Mouse (Mus musculus) CH12.LX (cell line): ENCODE results near the gene Col10a1. TPM values are rescaled to one million over a fixed set of nuclear protein-coding genes. Genes with fewer than 3 reads are reported as not detected.
"Not testable (repeated sequence)": the region's sequence is repeated elsewhere in the genome, so short reads cannot be mapped to it uniquely, and the experiment has no call there.

Experiments used
- DNase-seq: peaks from one replicate; pipeline ENCODE4 v3.0.0-alpha.2; 2013; ENCODE audit errors: extremely low read depth
- H3K27ac ChIP-seq: 2 replicates; pipeline ENCODE4 v1.5.1; 2012; ENCODE audit warnings: low read depth, mild to moderate bottlenecking, control low read depth, moderate library complexity; ENCODE audit not compliant: insufficient read depth
- H3K27me3 ChIP-seq: replicated peaks from 2 replicates; pipeline ENCODE3; 2012; ENCODE audit warnings: inconsistent platforms
- H3K36me3 ChIP-seq, 2 experiments: replicated peaks in 1 of 2; 2 replicates each; pipeline versions ENCODE3 to v1.6.1; 2012; ENCODE audit warnings: inconsistent platforms in 1 of 2, low read length in 1 of 2, mild to moderate bottlenecking in 1 of 2, mixed read lengths in 1 of 2, moderate library complexity in 1 of 2; ENCODE audit not compliant: control insufficient read depth in 1 of 2, insufficient read depth in 1 of 2
- H3K4me1 ChIP-seq, 2 experiments: 2 replicates each; pipeline ENCODE4 v1.6.1; 2012; ENCODE audit warnings: inconsistent platforms in 1 of 2, moderate library complexity in 1 of 2; ENCODE audit not compliant: insufficient read depth in 2 of 2, control insufficient read depth in 1 of 2
- H3K4me2 ChIP-seq: 2 replicates; pipeline ENCODE4 v1.6.1; 2012; ENCODE audit warnings: low read depth, mild to moderate bottlenecking, control low read depth; ENCODE audit not compliant: poor library complexity, insufficient read depth, severe bottlenecking
- H3K4me3 ChIP-seq, 3 experiments: fragments of 150-350 bp in 1 of 3; sonication (generic) in 1 of 3; replicated peaks in 1 of 3; 2 replicates each; pipeline versions ENCODE3 to v1.5.1; 2011 to 2012; ENCODE audit warnings: low read depth in 2 of 3, low read length in 2 of 3, mild to moderate bottlenecking in 2 of 3, moderate library complexity in 2 of 3, control low read depth in 1 of 3, improper control_type of control experiment in 1 of 3, inconsistent platforms in 1 of 3, mixed read lengths in 1 of 3; ENCODE audit not compliant: poor library complexity in 1 of 3
- H3K79me2 ChIP-seq: replicated peaks from 2 replicates; pipeline ENCODE4 v1.6.1; 2012; ENCODE audit warnings: mild to moderate bottlenecking, moderate library complexity; ENCODE audit not compliant: control insufficient read depth, poor library complexity, insufficient read depth, severe bottlenecking; ENCODE audit errors: extremely low read depth
- H3K9ac ChIP-seq: 2 replicates; pipeline ENCODE4 v1.6.1; 2012; ENCODE audit warnings: low read depth, mild to moderate bottlenecking, control low read depth, moderate library complexity; ENCODE audit not compliant: insufficient read depth
- H3K9me3 ChIP-seq: replicated peaks from 2 replicates; pipeline ENCODE3; 2012; ENCODE audit warnings: low read length, inconsistent platforms, mixed read lengths
- BHLHE40 ChIP-seq: IDR thresholded peaks from 2 replicates; pipeline ENCODE4 v1.6.1; 2011; ENCODE audit warnings: mild to moderate bottlenecking, low read depth, low read length, improper control_type of control experiment
- CHD1 ChIP-seq: IDR thresholded peaks from 2 replicates; pipeline ENCODE4 v1.6.1; 2012; ENCODE audit warnings: low read depth, low read length, improper control_type of control experiment, inconsistent platforms
- CTCF ChIP-seq, 2 experiments: IDR thresholded peaks in 1 of 2; conservative IDR thresholded peaks in 1 of 2; 2 replicates each; pipeline ENCODE4 v1.5.1; 2011 to 2012; ENCODE audit warnings: low read depth in 2 of 2, low read length in 2 of 2, improper control_type of control experiment in 1 of 2, inconsistent platforms in 1 of 2, mild to moderate bottlenecking in 1 of 2, moderate library complexity in 1 of 2
- E2F4 ChIP-seq: IDR thresholded peaks from 2 replicates; pipeline ENCODE4 v1.6.1; 2011; ENCODE audit warnings: low read depth, low read length, improper control_type of control experiment; ENCODE audit not compliant: insufficient replicate concordance
- ELF1 ChIP-seq: IDR thresholded peaks from 2 replicates; pipeline ENCODE4 v1.6.1; 2014; ENCODE audit warnings: low read depth, mild to moderate bottlenecking, inconsistent platforms, low read length, improper control_type of control experiment
- ETS1 ChIP-seq: conservative IDR thresholded peaks from 2 replicates; pipeline ENCODE4 v1.6.1; 2012; ENCODE audit warnings: low read depth, mild to moderate bottlenecking, inconsistent platforms, low read length, improper control_type of control experiment, moderate library complexity
- GABPA ChIP-seq: IDR thresholded peaks from 2 replicates; pipeline ENCODE4 v1.6.1; 2012; ENCODE audit warnings: low read depth, low read length, improper control_type of control experiment, inconsistent platforms; ENCODE audit not compliant: insufficient replicate concordance
- HCFC1 ChIP-seq: IDR thresholded peaks from 2 replicates; pipeline ENCODE4 v1.6.1; 2012; ENCODE audit warnings: low read depth, mild to moderate bottlenecking, inconsistent platforms, low read length, improper control_type of control experiment
- IRF4 ChIP-seq: IDR thresholded peaks from 2 replicates; pipeline ENCODE4 v1.6.1; 2014; ENCODE audit warnings: low read depth, mild to moderate bottlenecking, inconsistent platforms, low read length, improper control_type of control experiment
- JUN ChIP-seq: IDR thresholded peaks from 2 replicates; pipeline ENCODE4 v1.6.1; 2011; ENCODE audit warnings: low read depth, mild to moderate bottlenecking, low read length, improper control_type of control experiment, moderate library complexity; ENCODE audit not compliant: insufficient read depth
- KAT2A ChIP-seq: IDR thresholded peaks from 2 replicates; pipeline ENCODE4 v1.6.1; 2012; ENCODE audit warnings: low read length, improper control_type of control experiment, inconsistent platforms; ENCODE audit not compliant: insufficient replicate concordance
- MAFK ChIP-seq: IDR thresholded peaks from 2 replicates; pipeline ENCODE4 v1.6.1; 2011; ENCODE audit warnings: low read length, improper control_type of control experiment; ENCODE audit not compliant: insufficient replicate concordance
- MAX ChIP-seq: IDR thresholded peaks from 2 replicates; pipeline ENCODE4 v1.6.1; 2011; ENCODE audit warnings: low read length, improper control_type of control experiment
- MAZ ChIP-seq: IDR thresholded peaks from 2 replicates; pipeline ENCODE4 v1.6.1; 2012; ENCODE audit warnings: low read depth, mild to moderate bottlenecking, inconsistent platforms, low read length, improper control_type of control experiment, moderate library complexity
- MXI1 ChIP-seq: IDR thresholded peaks from 2 replicates; pipeline ENCODE4 v1.6.1; 2011; ENCODE audit warnings: mild to moderate bottlenecking, low read depth, low read length, improper control_type of control experiment
- NELFE ChIP-seq: IDR thresholded peaks from 2 replicates; pipeline ENCODE4 v1.6.1; 2011; ENCODE audit warnings: low read depth, low read length, improper control_type of control experiment
- NRF1 ChIP-seq: IDR thresholded peaks from 2 replicates; pipeline ENCODE4 v1.6.1; 2014; ENCODE audit warnings: low read depth, mild to moderate bottlenecking, inconsistent platforms, low read length, improper control_type of control experiment, moderate library complexity
- POLR2A ChIP-seq: IDR thresholded peaks from 2 replicates; pipeline ENCODE4 v1.6.1; 2011; ENCODE audit warnings: low read depth, mild to moderate bottlenecking, improper control_type of control experiment, low read length
- POLR2AphosphoS2 ChIP-seq: IDR thresholded peaks from 2 replicates; pipeline ENCODE4 v1.6.1; 2011; ENCODE audit warnings: low read depth, low read length, improper control_type of control experiment
- RAD21 ChIP-seq: IDR thresholded peaks from 2 replicates; pipeline ENCODE4 v1.6.1; 2011; ENCODE audit warnings: low read depth, mild to moderate bottlenecking, low read length, improper control_type of control experiment, moderate library complexity
- RCOR1 ChIP-seq: conservative IDR thresholded peaks from 2 replicates; pipeline ENCODE4 v1.6.1; 2012; ENCODE audit warnings: low read depth, mild to moderate bottlenecking, inconsistent platforms, low read length, improper control_type of control experiment
- SIN3A ChIP-seq: IDR thresholded peaks from 2 replicates; pipeline ENCODE4 v1.6.1; 2012; ENCODE audit warnings: low read length, improper control_type of control experiment, inconsistent platforms
- SMC3 ChIP-seq: IDR thresholded peaks from 2 replicates; pipeline ENCODE4 v1.6.1; 2011; ENCODE audit warnings: low read depth, low read length, improper control_type of control experiment
- TBP ChIP-seq: conservative IDR thresholded peaks from 2 replicates; pipeline ENCODE4 v1.6.1; 2011; ENCODE audit warnings: low read depth, low read length, improper control_type of control experiment
- TCF12 ChIP-seq: IDR thresholded peaks from 2 replicates; pipeline ENCODE4 v1.6.1; 2014; ENCODE audit warnings: low read depth, mild to moderate bottlenecking, inconsistent platforms, low read length, improper control_type of control experiment
- UBTF ChIP-seq: IDR thresholded peaks from 2 replicates; pipeline ENCODE4 v1.6.1; 2012; ENCODE audit warnings: low read depth, mild to moderate bottlenecking, inconsistent platforms, low read length, improper control_type of control experiment, moderate library complexity
- USF2 ChIP-seq: conservative IDR thresholded peaks from 2 replicates; pipeline ENCODE4 v1.6.1; 2011; ENCODE audit warnings: low read depth, low read length, improper control_type of control experiment
- ZMIZ1 ChIP-seq: IDR thresholded peaks from 2 replicates; pipeline ENCODE4 v1.6.1; 2012; ENCODE audit warnings: low read depth, mild to moderate bottlenecking, inconsistent platforms, low read length, improper control_type of control experiment
- ZNF384 ChIP-seq: IDR thresholded peaks from 2 replicates; pipeline ENCODE4 v1.6.1; 2012; ENCODE audit warnings: low read depth, low read length, improper control_type of control experiment, inconsistent platforms
- dilution Hi-C: fragments of 300-500 bp; cut with MboI; formaldehyde crosslinking; loops from 2 replicates; pipeline ENCODE4 v1.14.3; 2020; ENCODE audit warnings: low sequenced_read_pairs; ENCODE audit not compliant: extremely low pct_unique_long_range_greater_than_20kb, extremely low pct_ligation_motif_present
- in situ Hi-C: fragments of 300-500 bp; cut with MboI; formaldehyde crosslinking; loops from 3 replicates; pipeline ENCODE4 v1.14.3; 2019; ENCODE audit warnings: low sequenced_read_pairs, low pct_ligation_motif_present, low pct_unique_long_range_greater_than_20kb, mixed read lengths
- polyA plus RNA-seq: library from polyadenylated mRNA; unstranded; fragments of >175 nt; gene quantifications from 2 replicates; pipeline ENCODE4 v1.2.1, GENCODE M21; 2012; ENCODE audit warnings: low read depth; ENCODE audit not compliant: insufficient read length
- total RNA-seq, 2 experiments: library from RNA; depleted of rRNA; stranded (reverse); fragments of 300-350 nt in 1 of 2; fragments of >200 nt in 1 of 2; gene quantifications; 2 replicates each; pipeline ENCODE4 v1.2.3; 2012 to 2014

Col10a1 gene
- total and polyA plus RNA-seq, 3 experiments, result 0.08 to 0.17 TPM; not detected in 1

GRCm38 (mm10) chr10:34418204-34418756 is 28.5 kb downstream of the Col10a1 start, which contains the start of gene Nt5dc1:
Nt5dc1 (minus strand) TSS chr10:34418552.
- H3K9ac ChIP-seq, result peak within 1 kb of the TSS; percentile 68
- peak; percentile 86 for DNase-seq
- TF ChIP-seq NRF1, result no peak
- 0 out of 2 replicates have a peak, but pooled peaks have one; percentile 14 for TF ChIP-seq KAT2A
- no peak for TF ChIP-seq GABPA
- TF ChIP-seq MXI1, result peak; percentile 71; the same call in 1 of the 2 replicates
- TF ChIP-seq HCFC1, result peak; percentile 49; the same call in 1 of the 2 replicates
- peak; percentile 68 for TF ChIP-seq TCF12
- TF ChIP-seq JUN, result no peak
- peak; percentile 59; the same call in 1 of the 2 replicates for TF ChIP-seq TBP
- TF ChIP-seq USF2, result no peak
- no peak for TF ChIP-seq RCOR1
- 0 out of 2 replicates have a peak, but pooled peaks have one; percentile 49 for TF ChIP-seq UBTF
- no peak for TF ChIP-seq E2F4
- no peak; the same call in 1 of the 2 replicates for TF ChIP-seq IRF4
- TF ChIP-seq CTCF (conservative IDR thresholded peaks at IDR 0.05 in 1 of 2, IDR thresholded peaks at IDR 0.05 in 1 of 2; ENCODE audit: low read depth in 2 of 2, low read length in 2 of 2), result no peak
- no peak for TF ChIP-seq RAD21
- TF ChIP-seq NELFE, result peak; percentile 85
- peak; percentile 16; the same call in 1 of the 2 replicates for TF ChIP-seq MAX
- TF ChIP-seq MAFK, result no peak
- no peak for TF ChIP-seq ZNF384
- TF ChIP-seq ETS1, result no peak
- TF ChIP-seq POLR2AphosphoS2, result peak; percentile 54; the same call in 1 of the 2 replicates
- TF ChIP-seq ELF1, result peak; percentile 74
- peak; percentile 69; the same call in 1 of the 2 replicates for TF ChIP-seq ZMIZ1
- no peak for TF ChIP-seq CHD1
- TF ChIP-seq MAZ, result no peak
- no peak for TF ChIP-seq SMC3
- TF ChIP-seq BHLHE40, result 0 out of 2 replicates have a peak, but pooled peaks have one; percentile 11
- TF ChIP-seq POLR2A, result peak; percentile 90
- peak; percentile 49 for TF ChIP-seq SIN3A
- TF ChIP-seq, all 38 proteins: peak for 14
- dilution Hi-C loops, result no loop called here
- in situ Hi-C loops, result no loop called here
- no peaks in the 10 kb centered on the region for H3K27me3 ChIP-seq
- H3K9me3 ChIP-seq, result no peaks in the 10 kb centered on the region
- peak within 1 kb of the TSS; percentile 64 to 79 (median 73) for H3K4me3 ChIP-seq
- H3K4me2 ChIP-seq, result peak within 1 kb of the TSS; percentile 69
- peak within 1 kb of the TSS; percentile 57 for H3K27ac ChIP-seq
- H3K4me1 ChIP-seq, result peaks cover 6 to 36% of the 10 kb centered on the region in 2 experiments; a peak in 3 of 4 replicates
- peaks cover 0 to 3% of the 10 kb centered on the region in 2 experiments for H3K36me3 ChIP-seq
- peaks cover 8% of the 10 kb centered on the region; the same call in 1 of the 2 replicates for H3K79me2 ChIP-seq

GRCm38 (mm10) chr10:34418794-34419193 is 29.0 kb downstream of the Col10a1 start:
- dilution Hi-C loops, in situ Hi-C loops: not testable (repeated sequence)
- peak overlapping the region; percentile 53 for H3K9ac ChIP-seq

More at GRCm38 (mm10) chr10:34418794-34419193, 29.0 kb downstream of the Col10a1 start:
- Histone ChIP-seq H3K4me2 (peak overlapping the region; percentile 69), H3K4me1 (peaks cover 6 to 32% of the 10 kb centered on the region in 2 experiments; a peak in 3 of 4 replicates), H3K4me3 (peak overlapping the region; percentile 28 to 73 (median 47))
- not testable (repeated sequence) for H3K36me3 ChIP-seq, H3K9me3 ChIP-seq, DNase-seq, H3K27ac ChIP-seq, H3K27me3 ChIP-seq, H3K79me2 ChIP-seq
